Mouse (Mus musculus) T-helper 17 cell (primary cell): ENCODE results near the gene Fermt2.

Experiments used
- in situ Hi-C, 2 experiments: fragments of 300-600 bp; cut with MboI, MseI; formaldehyde crosslinking; loops; 1 replicate in 1 of 2; 2 replicates in 1 of 2; pipeline ENCODE4 v1.15.1; 2025; ENCODE audit warnings: high pct_unique_total_duplicates in 2 of 2

Fermt2 gene

GRCm38 (mm10) chr14:45529411-45530363, at the start of gene Fermt2:
Fermt2 (minus strand) TSS chr14:45530118.
- in situ Hi-C loops: no loop called here

GRCm38 (mm10) chr14:45566066-45566937, 36.4 kb upstream of the Fermt2 start:
- in situ Hi-C loops: loop anchor here (5.0 kb wide), 2 partner anchors 126 to 216 kb away; no protein-coding TSS in a partner anchor

- in situ Hi-C loops: loop anchor here (5.0 kb wide), 2 partner anchors 127 to 217 kb away; no protein-coding TSS in a partner anchor
These were observed 35.5 kb upstream of the Fermt2 start for GRCm38 (mm10) chr14:45565216-45566065.

GRCm38 (mm10) chr14:45563577-45563976, 33.7 kb upstream of the Fermt2 start:
- in situ Hi-C loops: loop anchor here in 1 of 2 experiments (5.0 kb wide), 1 partner anchor 129 kb away; no protein-coding TSS in a partner anchor

- in situ Hi-C loops: loop anchor here in 1 of 2 experiments (5.0 kb wide), 1 partner anchor 131 kb away; no protein-coding TSS in a partner anchor
These were observed 31.8 kb upstream of the Fermt2 start for GRCm38 (mm10) chr14:45561681-45562080.

- in situ Hi-C loops: no loop called here
These were observed 29.1 kb upstream of the Fermt2 start for GRCm38 (mm10) chr14:45559018-45559417.

- in situ Hi-C loops: no loop called here
These were observed 24.4 kb upstream of the Fermt2 start for GRCm38 (mm10) chr14:45554336-45554735.

- in situ Hi-C loops: no loop called here
These were observed 23.9 kb upstream of the Fermt2 start for GRCm38 (mm10) chr14:45553854-45554253.

- in situ Hi-C loops: no loop called here
These were observed 22.5 kb upstream of the Fermt2 start for GRCm38 (mm10) chr14:45552431-45552830.

GRCm38 (mm10) chr14:45551121-45551768, 21.3 kb upstream of the Fermt2 start:
- in situ Hi-C loops: no loop called here

GRCm38 (mm10) chr14:45550010-45550647, 20.2 kb upstream of the Fermt2 start:
- in situ Hi-C loops: no loop called here

GRCm38 (mm10) chr14:45548118-45548517, 18.2 kb upstream of the Fermt2 start:
- in situ Hi-C loops: no loop called here

GRCm38 (mm10) chr14:45544905-45545304, 15.0 kb upstream of the Fermt2 start:
- in situ Hi-C loops: no loop called here

GRCm38 (mm10) chr14:45544026-45544425, 14.1 kb upstream of the Fermt2 start:
- in situ Hi-C loops: no loop called here

- in situ Hi-C loops: no loop called here
These were observed 9.9 kb upstream of the Fermt2 start for GRCm38 (mm10) chr14:45539659-45540468.

GRCm38 (mm10) chr14:45530364-45531345, 737 bp upstream of the Fermt2 start:
- in situ Hi-C loops: no loop called here

- in situ Hi-C loops: no loop called here
These were observed 1.1 kb downstream of the Fermt2 start for GRCm38 (mm10) chr14:45528861-45529260.

- in situ Hi-C loops: no loop called here
These were observed 14.1 kb downstream of the Fermt2 start for GRCm38 (mm10) chr14:45515771-45516170.
